Mouse (Mus musculus) heart, postnatal 14 days (tissue): Measurements from ENCODE around the gene Cnpy4. TPM values are rescaled to one million over a fixed set of nuclear protein-coding genes. Genes with fewer than 3 reads are reported as not detected.

Experiments used
- DNase-seq, 2 experiments: peaks; one replicate each; pipeline ENCODE4 v3.0.0; 2021 to 2022
- intact Hi-C: fragments of 180-260 bp; cut with DNase I; formaldehyde crosslinking; loops from one replicate; pipeline ENCODE4 v1.15.1; 2025
- long read RNA-seq, 2 experiments: library from polyadenylated mRNA; stranded (forward); transcript quantifications; one replicate each; pipeline ENCODE4 v2.0.0; 2021
- total RNA-seq, 2 experiments: library from RNA; stranded (reverse); gene quantifications; 2 replicates each; pipeline ENCODE4 v1.2.3; 2021

Gene Cnpy4
- total RNA-seq, result 1 to 10 TPM; 6.8 to 7.1 TPM
- long read RNA-seq, experiment 1, transcript Cnpy4-202 (6 exons, 1,855 nt), result major isoform, 5 of 7 reads
- long read RNA-seq, experiment 1, partial matches to known transcripts, result 1 of 7 reads
- long read RNA-seq, experiment 1, other reads (novel, unspliced or antisense), result 1 of 7 reads
- long read RNA-seq, experiment 2, transcript Cnpy4-202 (6 exons, 1,855 nt), result major isoform, 11 of 11 reads
- long read RNA-seq, experiment 2, partial matches to known transcripts, result 0 of 11 reads
- long read RNA-seq, experiment 2, other reads (novel, unspliced or antisense), result 0 of 11 reads

GRCm38 (mm10) chr5:138186950-138187638, at the start of gene Cnpy4, which contains the start of gene Taf6:
Gene Cnpy4, plus strand, starts transcription at chr5:138187485.
Gene Taf6, minus strand, starts transcription at chr5:138187451.
- intact Hi-C loops, result loop anchor here (5.0 kb wide), 1 partner anchor 1065 kb away; the partner anchor contains the start of gene Get4
- peak; percentile 84 to 87 for DNase-seq

GRCm38 (mm10) chr5:138137935-138138549, 49.2 kb upstream of the Cnpy4 start:
- intact Hi-C loops, result loop anchor here (2.0 to 10.0 kb wide), 2 partner anchors 251 to 343 kb away; no protein-coding TSS in a partner anchor
- peak; percentile 4 to 51 for DNase-seq

- no peak for DNase-seq
- intact Hi-C loops, result loop anchor here (2.0 to 10.0 kb wide), 2 partner anchors 252 to 344 kb away; no protein-coding TSS in a partner anchor
Observed at GRCm38 (mm10) chr5:138138585-138138984, 48.7 kb upstream of the Cnpy4 start.

GRCm38 (mm10) chr5:138154390-138154789, 32.9 kb upstream of the Cnpy4 start:
- intact Hi-C loops, result loop anchor here (10.0 kb wide), 1 partner anchor 370 kb away; the partner anchor contains the start of genes Mepce and Zcwpw1
- no peak for DNase-seq

- intact Hi-C loops, result loop anchor here (5.0 to 10.0 kb wide), 2 partner anchors 268 to 371 kb away; partner anchors contain the start of genes Mepce and Zcwpw1
- DNase-seq, result peak; percentile 83 to 87
Observed at GRCm38 (mm10) chr5:138155443-138155976, 31.8 kb upstream of the Cnpy4 start, which contains the start of gene Zfp113. Gene Zfp113, minus strand, starts transcription at chr5:138155744.

GRCm38 (mm10) chr5:138160224-138160762, 27.0 kb upstream of the Cnpy4 start:
- no peak for DNase-seq
- intact Hi-C loops, result no loop called here

- DNase-seq, result peak; percentile 93 to 97
- intact Hi-C loops, result no loop called here
Observed at GRCm38 (mm10) chr5:138160842-138161665, 26.2 kb upstream of the Cnpy4 start, which contains the start of gene Cops6. Gene Cops6, plus strand, starts transcription at chr5:138161071.

- intact Hi-C loops, result no loop called here
- DNase-seq, result no peak
Observed at GRCm38 (mm10) chr5:138163046-138163445, 24.2 kb upstream of the Cnpy4 start.

- intact Hi-C loops, result no loop called here
- DNase-seq, result no peak
Observed at GRCm38 (mm10) chr5:138163610-138164009, 23.7 kb upstream of the Cnpy4 start.

- DNase-seq, result no peak
- intact Hi-C loops, result no loop called here
Observed at GRCm38 (mm10) chr5:138165594-138165993, 21.7 kb upstream of the Cnpy4 start.

- intact Hi-C loops, result no loop called here
- DNase-seq, result peak; percentile 97 to 98
Observed at GRCm38 (mm10) chr5:138170936-138171561, 16.2 kb upstream of the Cnpy4 start.

- peak; percentile 97 to 98 for DNase-seq
- intact Hi-C loops, result no loop called here
Observed at GRCm38 (mm10) chr5:138171695-138172491, 15.4 kb upstream of the Cnpy4 start, which contains the start of the genes Ap4m1 and Mcm7. Gene Ap4m1, plus strand, starts transcription at chr5:138172002. Gene Mcm7, minus strand, starts transcription at chr5:138172422.

GRCm38 (mm10) chr5:138173217-138173616, 14.1 kb upstream of the Cnpy4 start:
- intact Hi-C loops, result no loop called here
- DNase-seq, result no peak

GRCm38 (mm10) chr5:138187661-138188306, 499 bp downstream of the Cnpy4 start:
- intact Hi-C loops, result loop anchor here (5.0 kb wide), 1 partner anchor 1065 kb away; the partner anchor contains the start of gene Get4

GRCm38 (mm10) chr5:138193771-138194727, 6.8 kb downstream of the Cnpy4 start, which contains the start of gene Mblac1:
Gene Mblac1, plus strand, starts transcription at chr5:138194314.
- DNase-seq, result peak; percentile 85 to 86
- intact Hi-C loops, result no loop called here

More at GRCm38 (mm10) chr5:138187661-138188306, 499 bp downstream of the Cnpy4 start:
- DNase-seq, result peak; percentile 54 to 70
